Mouse (Mus musculus): Measurements from ENCODE around the gene Wdr31. TPM values are rescaled to one million over a fixed set of nuclear protein-coding genes. Genes with fewer than 3 reads are reported as not detected.

Wdr31 gene
- polyA plus RNA-seq, 1 experiment: 2.6 TPM

DNA sequence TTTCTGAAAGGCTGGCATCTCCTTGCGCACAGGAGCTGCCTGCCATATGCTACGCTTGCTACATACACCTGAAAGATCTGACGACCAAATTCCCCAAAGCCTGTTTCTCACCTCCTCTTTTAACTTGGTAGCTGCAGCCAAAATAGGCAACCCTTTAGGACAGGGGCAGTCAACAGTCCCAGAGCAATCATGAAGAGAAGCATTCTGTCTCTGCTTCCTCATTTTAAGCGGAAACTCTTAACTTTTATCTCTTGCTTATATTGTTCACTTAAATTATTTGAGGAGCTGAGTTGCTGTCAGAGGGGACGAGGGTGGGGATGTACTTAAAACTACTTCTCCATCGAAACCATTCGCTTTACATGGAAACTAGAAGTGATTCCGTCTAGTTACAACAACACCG is 41.1 kb downstream of the Wdr31 start:
- Histone ChIP-seq H3K36me3 (ENCODE audit: control insufficient read depth, insufficient read depth) (peaks cover 7% of the 10 kb centered on the region), H3ac (ENCODE audit: control insufficient read depth, insufficient read length, low read depth) (no peak overlapping the region), H3K27me3 (ENCODE audit: control insufficient read depth, insufficient read depth, insufficient read length) (no peaks in the 10 kb centered on the region), H3K4me3 (ENCODE audit: insufficient read depth, poor library complexity, severe bottlenecking) (no peak overlapping the region), H3K79me2 (ENCODE audit: control insufficient read depth, insufficient read depth) (no peaks in the 10 kb centered on the region), H3K79me3 (ENCODE audit: low read depth) (no peaks in the 10 kb centered on the region)
- no peak for TF ChIP-seq CTCF (IDR thresholded peaks at IDR 0.05; ENCODE audit: control insufficient read depth, insufficient read depth, insufficient read length)
- TF ChIP-seq MYOD1 (IDR thresholded peaks at IDR 0.05; ENCODE audit: control insufficient read depth, insufficient read length, low read depth): no peak
- no peak for TF ChIP-seq MYOG (IDR thresholded peaks at IDR 0.05; ENCODE audit: control insufficient read depth, extremely low read depth, insufficient read length)
- no peak for TF ChIP-seq USF1 (IDR thresholded peaks at IDR 0.05; ENCODE audit: low read depth)
- TF ChIP-seq MAX (IDR thresholded peaks at IDR 0.05): no peak
- TF ChIP-seq FOSL1 (IDR thresholded peaks at IDR 0.05; ENCODE audit: insufficient read depth, low read length, poor library complexity, severe bottlenecking): no peak
- no peak for TF ChIP-seq CEBPB (IDR thresholded peaks at IDR 0.05; ENCODE audit: low read depth)

DNA sequence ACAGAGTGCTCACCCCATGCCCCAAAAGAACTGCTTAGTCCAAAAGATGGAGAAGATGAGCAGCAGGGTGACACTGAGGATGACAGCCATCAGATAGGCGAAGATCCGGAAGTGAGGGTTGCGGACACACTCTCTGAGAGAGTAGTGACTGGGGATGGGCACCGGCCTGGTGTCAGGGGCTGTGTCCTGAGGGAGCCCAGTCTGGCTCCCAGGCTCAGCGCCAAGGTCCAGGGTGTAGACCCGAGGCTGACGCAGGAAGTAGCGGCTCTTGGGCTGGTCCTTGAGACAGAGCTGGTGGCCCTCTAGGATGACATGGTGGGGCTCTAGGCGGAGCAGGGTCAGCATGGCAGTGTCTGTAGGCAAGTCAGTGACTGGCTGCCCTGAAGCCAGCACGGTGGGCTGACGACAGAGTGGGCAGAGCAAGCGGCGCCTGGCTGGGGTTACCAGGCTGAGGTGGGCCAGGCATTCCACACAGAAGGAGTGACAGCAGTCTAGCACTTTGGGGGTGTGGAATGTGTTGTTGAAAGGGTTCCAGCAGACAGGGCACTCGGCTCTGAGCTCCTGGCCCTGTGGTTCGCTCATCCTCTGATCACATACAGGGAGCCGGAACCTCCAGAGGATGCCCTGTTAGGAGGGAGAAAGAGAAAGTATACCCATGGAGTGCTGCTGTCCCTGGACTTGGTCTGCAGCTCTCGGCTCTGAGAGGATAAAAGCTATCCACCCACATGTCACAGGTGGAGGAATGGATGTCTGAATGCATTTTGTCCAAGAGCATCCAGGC is 42.5 kb downstream of the Wdr31 start:
- Histone ChIP-seq H3K27me3 (ENCODE audit: control insufficient read depth, insufficient read depth, insufficient read length) (no peaks in the 10 kb centered on the region), H3K79me3 (ENCODE audit: low read depth) (no peaks in the 10 kb centered on the region), H3K79me2 (ENCODE audit: control insufficient read depth, insufficient read depth) (no peaks in the 10 kb centered on the region), H3K36me3 (ENCODE audit: control insufficient read depth, insufficient read depth) (peaks cover 22% of the 10 kb centered on the region), H3ac (ENCODE audit: control insufficient read depth, insufficient read length, low read depth) (no peak overlapping the region), H3K4me3 (ENCODE audit: insufficient read depth, poor library complexity, severe bottlenecking) (no peak overlapping the region)
- TF ChIP-seq CTCF (IDR thresholded peaks at IDR 0.05; ENCODE audit: control insufficient read depth, insufficient read depth, insufficient read length) (no peak), CEBPB (IDR thresholded peaks at IDR 0.05; ENCODE audit: low read depth) (no peak), FOSL1 (IDR thresholded peaks at IDR 0.05; ENCODE audit: insufficient read depth, low read length, poor library complexity, severe bottlenecking) (no peak), MYOD1 (IDR thresholded peaks at IDR 0.05; ENCODE audit: control insufficient read depth, insufficient read length, low read depth) (no peak), MAX (IDR thresholded peaks at IDR 0.05) (no peak), MYOG (IDR thresholded peaks at IDR 0.05; ENCODE audit: control insufficient read depth, extremely low read depth, insufficient read length) (no peak), USF1 (IDR thresholded peaks at IDR 0.05; ENCODE audit: low read depth) (no peak)

DNA sequence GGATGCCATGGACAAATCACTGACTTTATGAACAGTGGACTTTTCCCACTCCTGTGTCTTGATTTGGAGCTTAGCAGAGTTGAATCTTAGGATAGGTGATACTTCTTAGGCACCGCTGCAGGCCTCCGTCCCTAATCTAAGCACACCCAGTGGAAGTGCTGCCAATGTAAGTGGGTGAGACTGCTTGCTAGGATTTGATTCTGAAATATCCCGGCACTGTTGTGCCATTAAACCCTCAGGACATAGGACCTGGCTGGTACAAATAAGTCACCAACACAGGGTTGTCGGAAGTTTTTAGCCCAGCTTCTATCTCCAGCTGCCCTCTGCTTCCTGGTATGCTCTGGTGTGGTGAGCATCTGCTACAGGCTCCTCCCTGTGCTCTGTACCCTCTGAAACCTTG is 44.8 kb downstream of the Wdr31 start:
- peaks cover 44% of the 10 kb centered on the region for H3K36me3 ChIP-seq (ENCODE audit: control insufficient read depth, insufficient read depth)

DNA sequence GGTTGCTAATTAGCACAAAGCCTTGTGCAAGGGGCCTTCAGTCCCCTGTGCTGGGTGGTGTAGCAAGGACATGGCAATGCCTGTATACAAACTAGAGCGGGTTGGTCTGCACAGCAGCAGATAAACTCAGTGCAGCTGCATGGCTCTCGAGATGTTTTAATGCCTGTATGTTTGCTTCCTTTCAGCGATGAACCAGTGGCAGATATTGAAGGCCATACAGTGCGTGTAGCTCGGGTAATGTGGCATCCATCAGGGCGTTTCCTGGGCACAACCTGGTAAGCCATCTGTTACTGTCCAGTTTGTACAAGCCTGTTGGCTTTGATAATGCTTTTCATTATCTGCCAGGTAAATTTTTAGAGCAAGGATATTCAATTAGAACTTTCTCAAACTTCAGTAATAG is 51.6 kb downstream of the Wdr31 start:
- Histone ChIP-seq H3K79me3 (ENCODE audit: low read depth) (peaks cover 1% of the 10 kb centered on the region), H3K79me2 (ENCODE audit: control insufficient read depth, insufficient read depth) (no peaks in the 10 kb centered on the region), H3ac (ENCODE audit: control insufficient read depth, insufficient read length, low read depth) (no peak overlapping the region), H3K36me3 (ENCODE audit: control insufficient read depth, insufficient read depth) (peaks cover 95% of the 10 kb centered on the region), H3K4me3 (ENCODE audit: insufficient read depth, poor library complexity, severe bottlenecking) (no peak overlapping the region), H3K27me3 (ENCODE audit: control insufficient read depth, insufficient read depth, insufficient read length) (no peaks in the 10 kb centered on the region)
- TF ChIP-seq MYOG (IDR thresholded peaks at IDR 0.05; ENCODE audit: control insufficient read depth, extremely low read depth, insufficient read length): no peak
- no peak for TF ChIP-seq FOSL1 (IDR thresholded peaks at IDR 0.05; ENCODE audit: insufficient read depth, low read length, poor library complexity, severe bottlenecking)
- no peak for TF ChIP-seq MYOD1 (IDR thresholded peaks at IDR 0.05; ENCODE audit: control insufficient read depth, insufficient read length, low read depth)
- no peak for TF ChIP-seq MAX (IDR thresholded peaks at IDR 0.05)
- no peak for TF ChIP-seq USF1 (IDR thresholded peaks at IDR 0.05; ENCODE audit: low read depth)
- TF ChIP-seq CEBPB (IDR thresholded peaks at IDR 0.05; ENCODE audit: low read depth): no peak
- no peak for TF ChIP-seq CTCF (IDR thresholded peaks at IDR 0.05; ENCODE audit: control insufficient read depth, insufficient read depth, insufficient read length)

More for the DNA sequence above, 44.8 kb downstream of the Wdr31 start:
- no peak for TF ChIP-seq FOSL1 (IDR thresholded peaks at IDR 0.05; ENCODE audit: insufficient read depth, low read length, poor library complexity, severe bottlenecking)
- TF ChIP-seq USF1 (IDR thresholded peaks at IDR 0.05; ENCODE audit: low read depth): no peak
- no peak for TF ChIP-seq MAX (IDR thresholded peaks at IDR 0.05)
- TF ChIP-seq MYOD1 (IDR thresholded peaks at IDR 0.05; ENCODE audit: control insufficient read depth, insufficient read length, low read depth): no peak
- no peak for TF ChIP-seq MYOG (IDR thresholded peaks at IDR 0.05; ENCODE audit: control insufficient read depth, extremely low read depth, insufficient read length)
- TF ChIP-seq CTCF (IDR thresholded peaks at IDR 0.05; ENCODE audit: control insufficient read depth, insufficient read depth, insufficient read length): no peak
- Histone ChIP-seq H3K79me2 (ENCODE audit: control insufficient read depth, insufficient read depth) (no peaks in the 10 kb centered on the region), H3K4me3 (ENCODE audit: insufficient read depth, poor library complexity, severe bottlenecking) (no peak overlapping the region), H3K79me3 (ENCODE audit: low read depth) (no peaks in the 10 kb centered on the region), H3K27me3 (ENCODE audit: control insufficient read depth, insufficient read depth, insufficient read length) (no peaks in the 10 kb centered on the region), H3ac (ENCODE audit: control insufficient read depth, insufficient read length, low read depth) (no peak overlapping the region)

GRCm38 (mm10) chr4:62418448-62418847 is 52.2 kb downstream of the Wdr31 start:
- Histone ChIP-seq H3K4me3 (ENCODE audit: insufficient read depth, poor library complexity, severe bottlenecking) (no peak overlapping the region), H3K27me3 (ENCODE audit: control insufficient read depth, insufficient read depth, insufficient read length) (no peaks in the 10 kb centered on the region), H3K79me3 (ENCODE audit: low read depth) (peaks cover 1% of the 10 kb centered on the region), H3K79me2 (ENCODE audit: control insufficient read depth, insufficient read depth) (peaks cover 2% of the 10 kb centered on the region), H3ac (ENCODE audit: control insufficient read depth, insufficient read length, low read depth) (no peak overlapping the region), H3K36me3 (ENCODE audit: control insufficient read depth, insufficient read depth) (peaks cover 92% of the 10 kb centered on the region)
- TF ChIP-seq CTCF (IDR thresholded peaks at IDR 0.05; ENCODE audit: control insufficient read depth, insufficient read depth, insufficient read length) (no peak), MAX (IDR thresholded peaks at IDR 0.05) (no peak), MYOD1 (IDR thresholded peaks at IDR 0.05; ENCODE audit: control insufficient read depth, insufficient read length, low read depth) (no peak), CEBPB (IDR thresholded peaks at IDR 0.05; ENCODE audit: low read depth) (no peak), FOSL1 (IDR thresholded peaks at IDR 0.05; ENCODE audit: insufficient read depth, low read length, poor library complexity, severe bottlenecking) (no peak), USF1 (IDR thresholded peaks at IDR 0.05; ENCODE audit: low read depth) (no peak), MYOG (IDR thresholded peaks at IDR 0.05; ENCODE audit: control insufficient read depth, extremely low read depth, insufficient read length) (no peak)
